Mouse (Mus musculus) cerebellum, postnatal 36 days (tissue): ENCODE data around the gene Cald1.

Source experiments
- DNase-seq, 2 experiments: peaks; one replicate each; pipeline ENCODE4 v3.0.0; 2021 to 2022; ENCODE audit warnings: mixed read lengths in 2 of 2

Cald1 gene

GRCm38 (mm10) chr6:34598121-34599065 is at the start of gene Cald1:
Gene Cald1, plus strand, starts transcription at chr6:34598500.
- no peak for DNase-seq

GRCm38 (mm10) chr6:34549017-34549416 is 49.3 kb upstream of the Cald1 start:
- DNase-seq: peak; percentile 68 to 70

GRCm38 (mm10) chr6:34552489-34553157 is 45.7 kb upstream of the Cald1 start:
- DNase-seq: no peak

- DNase-seq: no peak
Observed at GRCm38 (mm10) chr6:34554291-34554997, 43.9 kb upstream of the Cald1 start.

- no peak for DNase-seq
Observed at GRCm38 (mm10) chr6:34559521-34559920, 38.8 kb upstream of the Cald1 start.

GRCm38 (mm10) chr6:34565176-34565880 is 33.0 kb upstream of the Cald1 start:
- peak; percentile 11 to 51 for DNase-seq

GRCm38 (mm10) chr6:34567298-34567697 is 31.0 kb upstream of the Cald1 start:
- no peak for DNase-seq

GRCm38 (mm10) chr6:34579504-34580068 is 18.7 kb upstream of the Cald1 start:
- no peak for DNase-seq

- DNase-seq: no peak
Observed at GRCm38 (mm10) chr6:34583365-34583764, 14.9 kb upstream of the Cald1 start.

- no peak for DNase-seq
Observed at GRCm38 (mm10) chr6:34588066-34588465, 10.2 kb upstream of the Cald1 start.

GRCm38 (mm10) chr6:34590716-34591115 is 7.6 kb upstream of the Cald1 start:
- no peak for DNase-seq

GRCm38 (mm10) chr6:34593353-34593752 is 4.9 kb upstream of the Cald1 start:
- DNase-seq: peak in 1 of 2 experiments; percentile 30

GRCm38 (mm10) chr6:34597316-34597715 is 984 bp upstream of the Cald1 start:
- DNase-seq: no peak

GRCm38 (mm10) chr6:34599171-34599570 is 871 bp downstream of the Cald1 start:
- no peak for DNase-seq

GRCm38 (mm10) chr6:34599631-34600111 is 1.4 kb downstream of the Cald1 start:
- no peak for DNase-seq

GRCm38 (mm10) chr6:34600850-34601249 is 2.5 kb downstream of the Cald1 start:
- no peak for DNase-seq

GRCm38 (mm10) chr6:34602091-34602490 is 3.8 kb downstream of the Cald1 start:
- DNase-seq: no peak

GRCm38 (mm10) chr6:34606407-34606806 is 8.1 kb downstream of the Cald1 start:
- DNase-seq: no peak

- DNase-seq: no peak
Observed at GRCm38 (mm10) chr6:34608603-34609002, 10.3 kb downstream of the Cald1 start.

GRCm38 (mm10) chr6:34609892-34610829 is 11.9 kb downstream of the Cald1 start:
- no peak for DNase-seq

GRCm38 (mm10) chr6:34613122-34613521 is 14.8 kb downstream of the Cald1 start:
- DNase-seq: no peak
